Mouse (Mus musculus) gastrocnemius, adult 18-20 months (tissue): Measurements from ENCODE around the gene Lamc1. TPM values are rescaled to one million over a fixed set of nuclear protein-coding genes. Genes with fewer than 3 reads are reported as not detected.
A peak's percentile ranks its signal among the peaks of the same experiment; 100 is the strongest.
"Not testable (repeated sequence)": the region's sequence is repeated elsewhere in the genome, so short reads cannot be mapped to it uniquely, and the experiment has no call there.

Experiments used
- DNase-seq: peaks from one replicate; pipeline ENCODE4 v3.0.0; 2021; ENCODE audit warnings: low spot score
- total RNA-seq, 2 experiments: library from RNA; stranded (reverse); gene quantifications; 2 replicates each; pipeline ENCODE4 v1.2.3; 2021

Gene Lamc1
- total RNA-seq, 2 experiments from 2014 or later: 44.8 to 52.1 TPM

DNA sequence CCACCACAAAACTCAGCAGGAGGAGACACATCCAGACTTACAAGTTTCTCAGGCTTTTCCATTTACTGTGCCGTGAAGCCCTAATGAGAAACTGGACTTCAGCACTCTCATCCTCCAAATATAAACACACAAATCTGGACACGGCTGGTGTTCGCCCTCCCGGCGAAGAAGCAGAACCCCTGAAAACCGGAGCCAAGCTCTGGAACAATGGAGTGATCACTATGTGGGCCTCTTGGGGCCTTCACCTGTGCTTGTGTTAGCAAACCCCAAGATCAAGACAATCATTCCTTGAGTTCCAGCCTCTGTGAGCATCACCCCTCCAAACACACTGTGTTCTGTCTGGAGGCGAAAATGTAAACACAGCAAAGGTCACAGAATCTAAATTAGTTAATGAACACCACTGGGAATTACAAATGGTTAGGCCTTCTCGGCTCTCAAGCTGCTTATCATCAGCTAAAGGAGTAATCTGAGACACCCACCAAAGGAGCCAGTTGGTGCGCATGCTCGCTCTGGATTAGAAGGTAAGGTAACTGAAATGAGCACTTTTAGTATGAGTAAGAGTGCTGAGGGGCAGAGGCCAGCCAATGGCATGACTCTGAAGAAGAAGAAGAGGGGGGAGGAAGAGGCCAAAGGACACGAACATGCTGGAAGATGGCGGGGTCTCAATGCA lies 24.9 kb downstream of the Lamc1 start:
- no peak for DNase-seq

DNA sequence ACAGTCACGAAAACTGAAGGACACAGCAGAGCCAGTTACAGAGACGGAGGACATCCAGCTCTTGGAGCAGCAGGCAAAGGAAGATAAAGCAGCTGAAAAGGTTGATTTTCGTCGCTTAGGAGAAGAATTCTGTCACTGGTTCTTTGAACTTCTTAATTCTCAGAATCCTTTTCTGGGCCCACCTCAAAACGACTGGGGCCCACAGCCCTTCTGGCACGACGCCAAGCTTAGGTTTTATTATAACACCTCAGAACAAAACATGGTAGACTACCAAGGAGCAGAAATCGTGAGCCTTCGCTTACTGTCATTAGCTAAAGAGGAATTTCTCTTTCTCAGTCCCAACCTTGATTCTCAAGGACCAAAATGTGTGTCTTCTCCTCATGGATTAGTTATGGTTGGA lies 26.9 kb downstream of the Lamc1 start:
- not testable (repeated sequence) for DNase-seq

DNA sequence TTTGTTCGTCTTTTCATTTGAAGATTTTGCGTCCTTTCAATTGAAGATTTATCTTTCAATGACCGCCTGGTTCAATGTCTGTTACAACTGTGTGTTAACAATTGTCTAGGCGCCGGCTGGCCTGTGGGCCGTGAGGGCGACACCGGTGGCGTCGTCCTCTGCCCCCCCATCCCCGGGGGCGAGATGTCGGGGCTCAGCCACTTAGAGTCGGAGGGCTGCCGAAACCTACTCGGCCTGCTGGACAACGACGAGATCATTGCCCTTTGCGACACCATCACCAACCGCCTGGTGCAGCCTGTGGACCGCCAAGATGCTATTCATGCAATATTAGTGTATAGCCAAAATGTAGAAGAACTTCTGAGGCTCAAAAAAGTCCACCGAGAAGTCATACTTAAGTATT lies 27.3 kb downstream of the Lamc1 start:
- DNase-seq: not testable (repeated sequence)

DNA sequence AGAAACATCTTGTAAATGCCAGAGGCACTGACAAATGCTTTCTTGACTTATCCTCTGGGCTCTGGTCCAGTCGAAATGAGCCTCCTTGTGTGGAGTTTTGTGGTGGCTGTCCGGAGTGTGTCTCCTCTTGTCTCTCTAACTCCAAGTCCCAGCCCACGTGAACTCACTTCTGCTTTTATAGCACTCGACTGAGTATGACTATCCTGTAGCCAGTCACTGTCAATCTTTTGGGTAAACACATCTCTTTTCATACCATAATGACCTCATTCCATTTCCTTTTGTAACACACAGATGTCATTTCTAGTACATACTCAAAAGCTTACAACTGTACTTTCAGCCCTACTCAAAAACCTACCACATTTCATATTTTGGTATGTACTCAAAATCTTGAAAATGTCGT lies 33.1 kb downstream of the Lamc1 start:
- not testable (repeated sequence) for DNase-seq

DNA sequence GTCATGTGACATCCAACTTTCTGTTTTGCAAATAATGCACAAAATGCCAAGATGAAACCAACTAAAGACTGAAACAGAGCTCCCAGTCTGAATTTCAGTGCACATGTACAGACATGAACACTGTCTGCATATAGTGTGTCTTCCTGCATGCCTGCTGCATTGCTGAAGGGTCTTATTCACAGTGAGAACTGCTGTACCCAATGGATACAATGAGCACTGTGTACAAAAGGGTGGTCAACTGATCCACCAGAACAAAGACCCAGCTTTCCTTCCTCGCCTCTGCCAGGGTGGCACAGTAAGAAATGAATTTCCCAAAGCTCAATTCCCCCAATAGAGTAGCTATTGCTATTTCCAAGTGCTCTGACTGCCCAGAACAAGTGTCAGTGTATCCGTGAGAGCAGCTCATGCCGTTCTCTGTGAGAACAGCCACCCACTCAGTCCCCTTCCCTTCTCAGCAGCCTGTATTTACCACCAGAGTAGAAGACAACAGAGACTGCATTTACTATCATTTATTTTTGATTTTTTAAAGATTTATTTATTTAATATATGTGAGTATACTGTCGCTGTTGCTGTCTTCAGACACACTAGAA lies 34.7 kb downstream of the Lamc1 start:
- not testable (repeated sequence) for DNase-seq

DNA sequence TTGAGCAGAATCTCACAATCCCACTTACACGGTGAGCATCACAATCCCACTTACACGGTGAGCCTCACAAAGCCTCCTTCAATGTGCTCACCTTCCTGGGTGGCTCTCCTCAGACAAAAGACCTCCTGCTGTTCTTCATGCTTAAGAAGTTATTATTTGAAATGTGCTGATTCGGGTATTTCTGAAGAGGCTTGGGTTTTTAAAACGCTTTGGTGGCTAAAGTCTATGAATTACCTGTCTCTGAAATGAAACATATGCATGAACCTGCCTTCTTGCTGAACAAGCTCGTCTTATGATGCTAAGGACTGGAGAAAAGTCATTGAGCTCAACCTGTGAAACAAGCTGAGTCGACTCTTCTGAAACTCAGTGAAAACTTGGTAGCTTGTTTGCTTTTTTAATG lies 36.6 kb downstream of the Lamc1 start:
- DNase-seq: no peak

DNA sequence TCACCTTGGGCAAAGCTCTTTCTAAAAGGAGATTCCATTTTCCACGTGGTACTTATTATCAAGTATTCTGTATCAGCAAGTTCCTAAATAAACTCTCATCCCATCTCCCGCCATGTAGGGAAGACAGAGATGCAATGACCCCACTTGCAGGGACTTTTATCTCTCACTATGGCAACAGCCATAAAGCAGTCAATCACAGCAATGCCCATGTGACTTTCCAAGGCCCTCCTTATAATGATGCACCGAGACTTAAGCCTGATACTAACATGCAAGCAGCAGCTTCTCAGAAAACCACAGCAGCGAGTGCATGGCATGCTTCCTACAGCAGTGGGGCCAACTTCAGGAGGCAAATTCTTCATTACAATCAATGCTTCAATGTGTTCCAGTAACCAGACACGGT lies 39.7 kb downstream of the Lamc1 start:
- no peak for DNase-seq

DNA sequence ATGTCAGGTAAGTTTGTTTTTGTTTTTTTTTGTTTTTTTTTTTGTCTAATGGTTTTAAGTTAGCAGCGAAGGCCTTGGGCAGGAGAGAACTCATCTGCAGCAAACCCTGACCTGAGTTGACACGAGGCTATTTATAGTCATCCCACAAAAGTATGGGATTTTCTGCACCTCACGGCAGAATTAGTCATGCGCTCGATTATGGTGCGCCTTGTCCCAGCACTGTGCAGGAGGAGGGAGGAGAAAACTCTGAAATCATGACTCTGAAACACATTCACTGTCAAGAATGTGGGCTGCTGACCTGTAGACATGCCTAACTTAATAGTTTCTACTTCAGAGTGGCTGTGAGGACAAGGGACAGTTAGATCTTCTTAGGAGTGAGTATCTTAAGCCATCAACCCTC lies 40.4 kb downstream of the Lamc1 start:
- peak; percentile 59 for DNase-seq

DNA sequence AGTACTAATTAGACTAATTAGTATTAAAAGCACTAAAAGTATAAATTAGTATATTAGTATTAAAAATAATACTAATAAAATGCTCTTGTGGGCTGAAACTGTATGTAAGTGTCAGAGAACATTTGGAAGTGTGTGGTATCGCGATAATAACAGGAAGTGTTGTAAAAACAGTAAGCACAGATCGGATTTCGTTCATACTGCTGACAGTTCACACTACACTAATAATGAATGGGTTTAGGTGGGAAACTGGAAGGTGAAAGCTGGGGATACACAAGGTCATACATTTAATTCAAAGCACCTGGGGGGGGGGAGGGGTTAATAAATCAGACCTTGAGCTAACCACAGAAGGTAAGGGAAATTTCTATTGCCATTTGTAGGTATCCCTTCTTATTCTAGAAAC lies 41.2 kb downstream of the Lamc1 start:
- DNase-seq: no peak

DNA sequence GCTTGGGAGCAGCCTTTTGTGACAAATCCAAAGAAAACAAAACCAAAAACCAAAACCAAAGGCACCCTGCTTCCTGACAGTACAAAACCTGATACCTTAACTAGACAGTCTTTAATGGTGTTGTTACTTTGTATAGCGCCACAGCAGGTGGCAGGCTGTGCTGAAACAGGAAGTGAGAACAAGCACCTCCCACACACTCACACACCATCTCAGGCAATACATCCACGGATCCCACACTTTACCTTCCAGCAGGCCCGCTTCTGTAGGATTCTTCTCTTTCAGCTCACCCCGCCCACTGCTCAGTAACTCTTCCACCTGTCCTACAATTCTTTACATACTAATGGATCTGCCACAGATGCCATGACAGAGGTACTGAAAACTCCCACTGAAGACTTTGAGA lies 44.6 kb downstream of the Lamc1 start:
- DNase-seq: no peak

DNA sequence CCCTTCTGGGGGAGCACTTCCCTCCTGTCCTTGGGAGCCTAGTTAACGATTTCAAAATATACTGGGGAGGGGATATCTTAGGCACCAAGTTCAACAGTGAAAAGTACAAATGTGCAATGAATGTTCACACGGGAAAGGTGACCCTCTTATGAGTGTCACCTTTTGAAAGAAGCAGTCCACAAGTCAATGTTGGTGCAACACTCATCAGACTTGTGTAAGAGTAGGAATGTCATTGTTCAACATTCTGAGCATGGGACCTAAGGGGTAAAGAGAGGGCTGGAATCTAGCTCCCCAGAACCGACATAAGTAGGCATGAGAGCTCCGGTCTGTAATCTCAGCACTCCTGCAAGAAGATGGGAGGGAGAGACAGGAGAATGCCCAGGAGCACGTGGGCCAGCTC lies 45.1 kb downstream of the Lamc1 start:
- DNase-seq: no peak

DNA sequence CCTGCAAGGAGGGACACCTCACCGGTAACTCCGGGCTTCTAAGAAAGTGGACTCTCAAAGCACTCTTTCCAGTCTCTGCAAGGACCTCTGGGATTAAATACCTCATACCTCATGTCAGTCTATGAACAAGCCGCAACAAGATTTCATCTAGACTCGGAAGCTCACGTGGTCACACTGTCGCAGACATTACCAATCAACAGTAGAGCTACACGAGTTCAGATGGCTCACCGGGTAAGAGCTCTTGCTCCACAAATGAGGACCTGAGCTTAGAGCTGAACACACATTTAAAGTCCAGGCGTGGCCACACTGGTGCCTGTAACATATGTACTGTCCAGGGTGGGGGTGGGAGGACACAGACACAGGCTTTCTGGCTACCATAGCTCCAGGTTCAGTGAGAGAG lies 46.4 kb downstream of the Lamc1 start:
- no peak for DNase-seq

DNA sequence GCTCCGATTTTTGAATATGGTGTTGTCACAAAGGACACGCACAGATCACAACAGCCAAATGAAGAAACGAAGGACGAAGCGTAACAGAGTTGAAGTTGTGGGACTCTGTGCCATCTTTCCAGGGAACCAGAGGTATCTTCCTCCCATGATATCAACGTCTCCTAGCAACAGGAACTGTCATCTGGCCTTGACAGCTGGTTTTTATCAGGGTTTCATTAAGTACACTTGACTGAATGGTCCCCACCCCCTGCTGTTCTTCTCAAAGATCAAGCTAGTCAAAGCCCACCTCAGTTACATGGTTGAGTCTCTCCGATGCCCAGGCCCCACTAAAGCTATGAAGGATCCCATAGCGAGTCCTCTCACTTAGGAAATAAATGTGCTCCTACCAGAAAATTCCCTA lies 47.4 kb downstream of the Lamc1 start:
- no peak for DNase-seq

DNA sequence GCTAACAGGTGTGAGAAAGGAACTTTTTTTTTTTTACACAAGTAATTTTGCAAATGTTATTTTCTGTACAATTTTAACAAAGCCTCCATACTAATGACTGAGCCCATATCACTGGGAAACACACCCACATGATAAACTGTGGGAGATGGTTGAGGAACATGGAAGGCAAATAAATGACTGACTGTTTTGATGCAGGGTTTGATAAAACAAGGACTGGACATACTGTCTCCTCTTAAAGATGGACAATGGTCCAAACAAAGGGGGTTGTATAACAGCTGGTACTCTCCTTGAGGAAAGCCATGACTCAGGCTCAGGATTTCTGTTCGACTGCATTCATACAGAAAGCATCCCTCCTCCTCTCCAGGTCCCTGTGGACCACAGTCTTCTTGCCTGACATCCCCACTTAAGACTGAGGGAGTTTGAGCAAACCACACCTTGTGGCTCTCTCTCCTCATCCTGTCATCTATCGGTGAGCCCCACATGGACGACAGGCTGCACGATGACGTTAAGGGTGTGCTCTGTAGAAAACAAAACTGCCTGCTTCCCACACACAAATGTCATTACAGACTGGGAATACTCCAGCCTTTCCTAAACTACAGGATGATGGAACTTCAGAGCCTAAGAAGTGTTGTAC lies 50.1 kb downstream of the Lamc1 start:
- no peak for DNase-seq

DNA sequence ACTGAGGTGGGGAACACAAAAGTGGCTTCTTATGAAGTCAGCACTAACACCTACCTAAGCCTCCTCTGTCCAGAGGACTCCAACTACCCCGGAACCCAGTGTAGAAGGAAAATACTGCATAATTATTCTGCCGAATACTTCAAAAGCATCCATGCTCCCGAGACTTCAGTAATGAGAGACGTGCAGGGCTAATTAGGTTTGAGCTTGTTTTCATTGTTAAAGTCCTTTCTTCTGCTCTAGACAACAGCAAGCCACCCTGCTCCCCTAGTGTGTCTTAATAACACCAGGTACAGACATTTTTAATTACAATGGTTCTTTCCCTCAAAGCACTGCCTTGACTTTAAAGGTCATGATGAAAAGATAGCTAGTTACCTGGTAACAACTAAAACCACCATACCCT lies 51.1 kb downstream of the Lamc1 start:
- no peak for DNase-seq

DNA sequence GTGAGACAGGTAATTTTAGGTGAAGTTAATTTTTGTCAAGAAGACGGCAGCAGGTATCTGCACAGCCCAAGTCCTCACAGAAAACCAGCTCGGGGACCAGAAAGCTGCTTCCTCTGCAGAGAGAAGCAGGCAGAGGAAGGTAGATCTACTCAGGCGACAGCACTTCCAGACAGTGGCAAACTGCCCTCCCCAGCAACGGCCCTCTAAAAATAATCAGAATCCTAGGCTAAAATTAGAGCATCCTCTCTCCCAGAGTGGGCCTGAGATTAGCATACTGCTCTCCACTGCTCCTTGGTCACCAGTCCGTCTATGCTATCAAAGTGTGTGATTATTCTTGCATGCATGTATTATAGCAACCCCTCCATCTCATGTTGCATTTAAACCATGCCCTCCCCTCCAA lies 52.2 kb downstream of the Lamc1 start:
- peak; percentile 69 for DNase-seq

DNA sequence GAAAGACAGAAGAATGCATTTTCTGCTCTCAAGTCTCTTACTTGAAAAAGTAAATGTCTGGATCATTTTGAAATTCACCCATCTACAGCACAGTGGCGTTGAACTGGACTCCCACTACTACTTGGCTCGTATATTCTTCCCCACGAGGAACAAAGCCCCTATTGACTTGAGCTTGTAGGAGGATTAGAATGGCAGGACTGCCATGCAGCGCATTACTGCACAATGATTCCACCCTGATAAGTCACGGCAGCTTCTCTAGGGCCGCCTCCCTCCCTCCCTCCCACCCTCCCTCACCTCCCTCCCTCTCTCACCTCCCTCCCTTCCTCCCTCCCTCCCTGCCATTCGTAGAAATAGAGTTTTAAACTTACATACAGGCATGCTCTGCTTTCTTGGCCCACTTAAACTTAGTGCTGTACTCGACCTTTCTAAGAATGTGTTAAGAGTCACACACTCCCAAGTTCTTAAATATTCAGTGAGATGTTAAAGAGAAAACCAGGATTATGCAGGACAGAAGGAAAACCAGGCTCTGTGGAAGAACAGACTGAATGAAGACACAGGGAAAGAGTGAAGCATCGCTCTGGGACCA lies 54.5 kb downstream of the Lamc1 start:
- DNase-seq: no peak

DNA sequence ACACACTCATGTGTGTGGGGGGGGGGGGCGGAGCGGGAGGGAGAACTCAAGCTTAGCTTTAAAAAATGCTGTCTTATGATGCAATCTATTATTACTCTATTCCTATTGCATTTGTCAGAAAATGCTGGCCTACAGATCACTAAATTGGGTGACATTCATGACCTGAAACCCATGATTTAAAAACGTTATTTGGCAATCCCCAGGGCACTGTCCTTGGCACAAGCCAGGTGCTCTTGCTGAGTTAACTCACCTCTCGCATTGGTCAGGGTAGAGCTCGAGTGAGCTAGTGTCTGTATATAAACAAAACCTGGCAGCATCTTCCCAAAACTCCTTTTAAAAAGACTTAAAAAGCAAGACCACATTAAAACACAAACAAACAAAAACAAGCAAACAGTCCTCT lies 57.1 kb downstream of the Lamc1 start:
- no peak for DNase-seq

DNA sequence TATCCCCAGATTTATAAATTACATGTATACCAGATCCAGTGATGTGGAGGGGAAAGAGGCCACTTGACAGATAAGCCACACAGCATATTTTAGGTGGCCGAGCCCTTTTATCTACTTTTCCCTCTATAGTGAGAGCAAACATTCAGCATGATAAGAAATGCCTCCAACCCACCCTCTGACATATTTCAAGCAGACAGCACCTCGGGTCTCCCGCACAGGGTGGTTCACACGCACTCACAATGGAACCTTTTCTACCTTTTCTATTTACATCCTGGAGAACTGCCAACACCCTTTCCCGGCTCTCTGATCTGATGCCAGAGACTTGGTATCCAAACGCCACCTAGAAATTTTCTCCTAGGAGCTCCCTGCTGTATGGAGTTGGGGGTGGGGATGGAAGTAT lies 58.0 kb downstream of the Lamc1 start:
- DNase-seq: no peak

DNA sequence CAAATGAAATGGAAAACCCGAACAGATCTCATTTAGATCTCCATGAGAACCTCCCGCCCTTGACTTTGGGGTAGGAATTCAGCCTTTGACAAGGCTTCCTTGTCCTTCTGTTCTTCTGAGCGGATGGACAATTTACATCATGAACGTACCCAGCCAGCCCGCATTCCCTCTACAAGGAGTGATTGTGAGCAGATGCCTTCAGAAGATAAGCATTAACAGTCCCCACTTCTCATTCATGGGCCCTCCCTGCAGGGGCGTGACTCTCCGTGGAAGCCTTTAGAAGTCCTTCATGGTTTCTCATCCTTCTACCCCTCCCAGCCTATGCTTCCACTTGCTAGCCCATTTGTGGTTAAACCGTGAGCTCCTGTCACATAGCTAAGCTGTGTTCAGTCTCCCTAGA lies 58.9 kb downstream of the Lamc1 start:
- no peak for DNase-seq

DNA sequence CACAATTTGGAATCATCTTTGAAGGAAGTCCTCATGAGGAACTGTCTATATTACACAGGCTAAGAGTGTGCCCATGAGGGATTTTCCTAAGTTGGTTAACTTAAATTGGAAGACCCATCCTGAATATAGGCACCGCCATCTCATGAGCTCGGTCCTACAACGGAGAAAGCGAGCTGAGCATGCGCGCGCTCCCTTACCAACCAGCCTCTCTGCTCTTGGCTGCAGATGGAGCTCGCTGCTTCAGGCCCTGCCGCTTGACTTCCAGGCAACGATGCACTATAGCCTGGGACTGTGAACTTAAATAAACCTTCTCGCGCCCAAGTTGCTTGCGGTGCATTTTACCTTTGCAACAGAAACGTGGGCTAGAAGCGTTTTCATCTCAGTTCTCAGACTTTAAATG lies 61.8 kb downstream of the Lamc1 start:
- DNase-seq: no peak

DNA sequence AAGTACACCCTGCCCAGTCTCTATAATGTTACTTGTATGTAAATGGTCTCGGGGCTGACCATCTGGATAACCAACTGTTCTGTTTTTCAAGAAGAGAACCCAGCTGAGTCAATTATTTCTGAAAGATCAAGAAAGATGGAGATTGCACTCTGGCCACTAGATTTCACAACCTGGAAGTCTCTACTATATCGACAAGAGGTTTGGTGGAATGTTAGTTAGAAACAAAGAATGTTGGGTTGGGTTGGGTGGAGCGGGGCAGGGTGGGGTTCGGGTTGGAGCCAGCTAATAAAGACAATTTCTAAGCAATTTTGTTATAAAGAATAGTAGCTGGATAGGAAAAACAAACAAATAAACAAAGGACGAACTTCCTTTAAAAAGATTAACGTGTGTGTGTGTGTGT lies 62.9 kb downstream of the Lamc1 start:
- no peak for DNase-seq

DNA sequence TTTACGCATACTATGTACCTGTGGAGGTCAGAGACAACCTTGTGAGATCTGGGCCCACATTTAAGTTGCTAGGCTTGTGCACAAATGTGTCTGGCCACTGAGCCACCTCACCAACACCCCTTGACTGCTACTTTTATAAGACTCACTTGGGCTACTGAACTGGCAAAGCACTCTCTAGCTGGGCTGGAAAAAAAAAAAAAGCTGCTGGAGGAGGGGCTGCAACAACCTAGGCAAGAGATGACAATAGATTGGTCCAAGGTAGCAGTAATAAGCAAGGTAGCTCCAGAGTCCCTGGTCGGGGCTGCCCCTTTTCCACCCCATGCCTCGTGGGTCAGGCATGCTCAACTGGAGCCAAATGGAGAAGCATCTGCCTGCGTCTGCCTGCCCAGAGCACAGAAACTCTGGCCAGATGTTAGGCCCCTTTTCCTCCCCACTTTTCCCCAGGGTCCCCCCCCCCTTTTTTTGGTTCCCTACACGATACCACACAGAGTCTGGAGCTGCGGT lies 63.7 kb downstream of the Lamc1 start:
- DNase-seq: no peak
